Mouse (Mus musculus) CH12.LX (cell line): ENCODE data around the gene Rabgap1l. TPM values are rescaled to one million over a fixed set of nuclear protein-coding genes. Genes with fewer than 3 reads are reported as not detected.

Source experiments
- DNase-seq: peaks from one replicate; pipeline ENCODE4 v3.0.0-alpha.2; 2013; ENCODE audit errors: extremely low read depth
- H3K27ac ChIP-seq: 2 replicates; pipeline ENCODE4 v1.5.1; 2012; ENCODE audit warnings: low read depth, mild to moderate bottlenecking, control low read depth, moderate library complexity; ENCODE audit not compliant: insufficient read depth
- H3K27me3 ChIP-seq: replicated peaks from 2 replicates; pipeline ENCODE3; 2012; ENCODE audit warnings: inconsistent platforms
- H3K36me3 ChIP-seq, 2 experiments: replicated peaks in 1 of 2; 2 replicates each; pipeline versions ENCODE3 to v1.6.1; 2012; ENCODE audit warnings: inconsistent platforms in 1 of 2, low read length in 1 of 2, mild to moderate bottlenecking in 1 of 2, mixed read lengths in 1 of 2, moderate library complexity in 1 of 2; ENCODE audit not compliant: control insufficient read depth in 1 of 2, insufficient read depth in 1 of 2
- H3K4me1 ChIP-seq, 2 experiments: 2 replicates each; pipeline ENCODE4 v1.6.1; 2012; ENCODE audit warnings: inconsistent platforms in 1 of 2, moderate library complexity in 1 of 2; ENCODE audit not compliant: insufficient read depth in 2 of 2, control insufficient read depth in 1 of 2
- H3K4me2 ChIP-seq: 2 replicates; pipeline ENCODE4 v1.6.1; 2012; ENCODE audit warnings: low read depth, mild to moderate bottlenecking, control low read depth; ENCODE audit not compliant: poor library complexity, insufficient read depth, severe bottlenecking
- H3K4me3 ChIP-seq, 3 experiments: fragments of 150-350 bp in 1 of 3; sonication (generic) in 1 of 3; replicated peaks in 1 of 3; 2 replicates each; pipeline versions ENCODE3 to v1.5.1; 2011 to 2012; ENCODE audit warnings: low read depth in 2 of 3, low read length in 2 of 3, mild to moderate bottlenecking in 2 of 3, moderate library complexity in 2 of 3, control low read depth in 1 of 3, improper control_type of control experiment in 1 of 3, inconsistent platforms in 1 of 3, mixed read lengths in 1 of 3; ENCODE audit not compliant: poor library complexity in 1 of 3
- H3K79me2 ChIP-seq: replicated peaks from 2 replicates; pipeline ENCODE4 v1.6.1; 2012; ENCODE audit warnings: mild to moderate bottlenecking, moderate library complexity; ENCODE audit not compliant: control insufficient read depth, poor library complexity, insufficient read depth, severe bottlenecking; ENCODE audit errors: extremely low read depth
- H3K9ac ChIP-seq: 2 replicates; pipeline ENCODE4 v1.6.1; 2012; ENCODE audit warnings: low read depth, mild to moderate bottlenecking, control low read depth, moderate library complexity; ENCODE audit not compliant: insufficient read depth
- H3K9me3 ChIP-seq: replicated peaks from 2 replicates; pipeline ENCODE3; 2012; ENCODE audit warnings: low read length, inconsistent platforms, mixed read lengths
- BHLHE40 ChIP-seq: IDR thresholded peaks from 2 replicates; pipeline ENCODE4 v1.6.1; 2011; ENCODE audit warnings: mild to moderate bottlenecking, low read depth, low read length, improper control_type of control experiment
- CHD2 ChIP-seq: IDR thresholded peaks from 2 replicates; pipeline ENCODE4 v1.6.1; 2011; ENCODE audit warnings: low read length, improper control_type of control experiment
- E2F4 ChIP-seq: IDR thresholded peaks from 2 replicates; pipeline ENCODE4 v1.6.1; 2011; ENCODE audit warnings: low read depth, low read length, improper control_type of control experiment; ENCODE audit not compliant: insufficient replicate concordance
- ELF1 ChIP-seq: IDR thresholded peaks from 2 replicates; pipeline ENCODE4 v1.6.1; 2014; ENCODE audit warnings: low read depth, mild to moderate bottlenecking, inconsistent platforms, low read length, improper control_type of control experiment
- EP300 ChIP-seq: IDR thresholded peaks from 2 replicates; pipeline ENCODE4 v1.6.1; 2011; ENCODE audit warnings: low read length, improper control_type of control experiment
- ETS1 ChIP-seq: conservative IDR thresholded peaks from 2 replicates; pipeline ENCODE4 v1.6.1; 2012; ENCODE audit warnings: low read depth, mild to moderate bottlenecking, inconsistent platforms, low read length, improper control_type of control experiment, moderate library complexity
- GABPA ChIP-seq: IDR thresholded peaks from 2 replicates; pipeline ENCODE4 v1.6.1; 2012; ENCODE audit warnings: low read depth, low read length, improper control_type of control experiment, inconsistent platforms; ENCODE audit not compliant: insufficient replicate concordance
- HCFC1 ChIP-seq: IDR thresholded peaks from 2 replicates; pipeline ENCODE4 v1.6.1; 2012; ENCODE audit warnings: low read depth, mild to moderate bottlenecking, inconsistent platforms, low read length, improper control_type of control experiment
- JUN ChIP-seq: IDR thresholded peaks from 2 replicates; pipeline ENCODE4 v1.6.1; 2011; ENCODE audit warnings: low read depth, mild to moderate bottlenecking, low read length, improper control_type of control experiment, moderate library complexity; ENCODE audit not compliant: insufficient read depth
- JUND ChIP-seq: conservative IDR thresholded peaks from 2 replicates; pipeline ENCODE4 v1.6.1; 2011; ENCODE audit warnings: low read depth, low read length, improper control_type of control experiment
- KAT2A ChIP-seq: IDR thresholded peaks from 2 replicates; pipeline ENCODE4 v1.6.1; 2012; ENCODE audit warnings: low read length, improper control_type of control experiment, inconsistent platforms; ENCODE audit not compliant: insufficient replicate concordance
- MAFK ChIP-seq: IDR thresholded peaks from 2 replicates; pipeline ENCODE4 v1.6.1; 2011; ENCODE audit warnings: low read length, improper control_type of control experiment; ENCODE audit not compliant: insufficient replicate concordance
- MAX ChIP-seq: IDR thresholded peaks from 2 replicates; pipeline ENCODE4 v1.6.1; 2011; ENCODE audit warnings: low read length, improper control_type of control experiment
- MAZ ChIP-seq: IDR thresholded peaks from 2 replicates; pipeline ENCODE4 v1.6.1; 2012; ENCODE audit warnings: low read depth, mild to moderate bottlenecking, inconsistent platforms, low read length, improper control_type of control experiment, moderate library complexity
- MEF2A ChIP-seq: IDR thresholded peaks from 2 replicates; pipeline ENCODE4 v1.6.1; 2014; ENCODE audit warnings: low read depth, mild to moderate bottlenecking, inconsistent platforms, low read length, improper control_type of control experiment, borderline replicate concordance
- MXI1 ChIP-seq: IDR thresholded peaks from 2 replicates; pipeline ENCODE4 v1.6.1; 2011; ENCODE audit warnings: mild to moderate bottlenecking, low read depth, low read length, improper control_type of control experiment
- NELFE ChIP-seq: IDR thresholded peaks from 2 replicates; pipeline ENCODE4 v1.6.1; 2011; ENCODE audit warnings: low read depth, low read length, improper control_type of control experiment
- NRF1 ChIP-seq: IDR thresholded peaks from 2 replicates; pipeline ENCODE4 v1.6.1; 2014; ENCODE audit warnings: low read depth, mild to moderate bottlenecking, inconsistent platforms, low read length, improper control_type of control experiment, moderate library complexity
- POLR2A ChIP-seq: IDR thresholded peaks from 2 replicates; pipeline ENCODE4 v1.6.1; 2011; ENCODE audit warnings: low read depth, mild to moderate bottlenecking, improper control_type of control experiment, low read length
- POLR2AphosphoS2 ChIP-seq: IDR thresholded peaks from 2 replicates; pipeline ENCODE4 v1.6.1; 2011; ENCODE audit warnings: low read depth, low read length, improper control_type of control experiment
- RAD21 ChIP-seq: IDR thresholded peaks from 2 replicates; pipeline ENCODE4 v1.6.1; 2011; ENCODE audit warnings: low read depth, mild to moderate bottlenecking, low read length, improper control_type of control experiment, moderate library complexity
- RCOR1 ChIP-seq: conservative IDR thresholded peaks from 2 replicates; pipeline ENCODE4 v1.6.1; 2012; ENCODE audit warnings: low read depth, mild to moderate bottlenecking, inconsistent platforms, low read length, improper control_type of control experiment
- SMC3 ChIP-seq: IDR thresholded peaks from 2 replicates; pipeline ENCODE4 v1.6.1; 2011; ENCODE audit warnings: low read depth, low read length, improper control_type of control experiment
- TBP ChIP-seq: conservative IDR thresholded peaks from 2 replicates; pipeline ENCODE4 v1.6.1; 2011; ENCODE audit warnings: low read depth, low read length, improper control_type of control experiment
- UBTF ChIP-seq: IDR thresholded peaks from 2 replicates; pipeline ENCODE4 v1.6.1; 2012; ENCODE audit warnings: low read depth, mild to moderate bottlenecking, inconsistent platforms, low read length, improper control_type of control experiment, moderate library complexity
- ZC3H11A ChIP-seq: IDR thresholded peaks from 2 replicates; pipeline ENCODE4 v1.6.1; 2012; ENCODE audit warnings: low read depth, mild to moderate bottlenecking, inconsistent platforms, low read length, improper control_type of control experiment
- ZKSCAN1 ChIP-seq: IDR thresholded peaks from 2 replicates; pipeline ENCODE4 v1.6.1; 2012; ENCODE audit warnings: low read depth, inconsistent platforms, low read length, improper control_type of control experiment, borderline replicate concordance
- ZMIZ1 ChIP-seq: IDR thresholded peaks from 2 replicates; pipeline ENCODE4 v1.6.1; 2012; ENCODE audit warnings: low read depth, mild to moderate bottlenecking, inconsistent platforms, low read length, improper control_type of control experiment
- dilution Hi-C: fragments of 300-500 bp; cut with MboI; formaldehyde crosslinking; loops from 2 replicates; pipeline ENCODE4 v1.14.3; 2020; ENCODE audit warnings: low sequenced_read_pairs; ENCODE audit not compliant: extremely low pct_unique_long_range_greater_than_20kb, extremely low pct_ligation_motif_present
- in situ Hi-C: fragments of 300-500 bp; cut with MboI; formaldehyde crosslinking; loops from 3 replicates; pipeline ENCODE4 v1.14.3; 2019; ENCODE audit warnings: low sequenced_read_pairs, low pct_ligation_motif_present, low pct_unique_long_range_greater_than_20kb, mixed read lengths
- polyA plus RNA-seq: library from polyadenylated mRNA; unstranded; fragments of >175 nt; gene quantifications from 2 replicates; pipeline ENCODE4 v1.2.1, GENCODE M21; 2012; ENCODE audit warnings: low read depth; ENCODE audit not compliant: insufficient read length
- total RNA-seq, 2 experiments: library from RNA; depleted of rRNA; stranded (reverse); fragments of 300-350 nt in 1 of 2; fragments of >200 nt in 1 of 2; gene quantifications; 2 replicates each; pipeline ENCODE4 v1.2.3; 2012 to 2014

The Rabgap1l gene
- total and polyA plus RNA-seq, 3 experiments: 84.0 to 109 (median 85.6) TPM

GRCm38 (mm10) chr1:160304969-160305498 lies 488.0 kb downstream of the Rabgap1l start:
- peaks cover 19 to 43% of the 10 kb centered on the region in 2 experiments for H3K4me1 ChIP-seq
- peaks cover 3% of the 10 kb centered on the region; the same call in 1 of the 2 replicates for H3K79me2 ChIP-seq
- H3K4me2 ChIP-seq: no peak overlapping the region
- H3K9me3 ChIP-seq: no peaks in the 10 kb centered on the region
- in situ Hi-C loops (no loop called here), dilution Hi-C loops (no loop called here)
- no peaks in the 10 kb centered on the region for H3K27me3 ChIP-seq
- TF ChIP-seq ETS1 (no peak), ZMIZ1 (no peak), CHD2 (no peak), RAD21 (no peak), ZKSCAN1 (no peak), MAZ (no peak), POLR2A (no peak), NRF1 (no peak), MEF2A (no peak), BHLHE40 (no peak), MAFK (no peak), E2F4 (no peak), GABPA (no peak), RCOR1 (no peak), POLR2AphosphoS2 (no peak), MAX (no peak)
- H3K4me3 ChIP-seq: no peak overlapping the region
- no peak overlapping the region for H3K9ac ChIP-seq
- no peak for DNase-seq
- H3K36me3 ChIP-seq: peaks cover 0 to 15% of the 10 kb centered on the region in 2 experiments
- H3K27ac ChIP-seq: no peak overlapping the region

- no peaks in the 10 kb centered on the region for H3K9me3 ChIP-seq
- no peak overlapping the region for H3K4me3 ChIP-seq
- H3K4me2 ChIP-seq: no peak overlapping the region
- TF ChIP-seq RAD21: no peak
- TF ChIP-seq SMC3: no peak
- TF ChIP-seq ELF1: no peak
- no peak for TF ChIP-seq JUND
- no peak for TF ChIP-seq ZMIZ1
- TF ChIP-seq POLR2AphosphoS2: no peak
- no peak for TF ChIP-seq CHD2
- TF ChIP-seq ZC3H11A: no peak
- no peak for TF ChIP-seq KAT2A
- TF ChIP-seq TBP: no peak
- TF ChIP-seq UBTF: no peak
- no peak for TF ChIP-seq MAFK
- TF ChIP-seq POLR2A: no peak
- no peak for TF ChIP-seq JUN
- TF ChIP-seq ETS1: no peak
- no peak for TF ChIP-seq EP300
- no peak for TF ChIP-seq HCFC1
- TF ChIP-seq E2F4: no peak
- no peak for TF ChIP-seq NELFE
- no peak for TF ChIP-seq MXI1
- no peak overlapping the region for H3K9ac ChIP-seq
- peaks cover 14 to 22% of the 10 kb centered on the region in 2 experiments for H3K4me1 ChIP-seq
- dilution Hi-C loops (no loop called here), in situ Hi-C loops (no loop called here)
- H3K79me2 ChIP-seq: peaks cover 2% of the 10 kb centered on the region; the same call in 1 of the 2 replicates
- peaks cover 0 to 15% of the 10 kb centered on the region in 2 experiments for H3K36me3 ChIP-seq
- H3K27me3 ChIP-seq: no peaks in the 10 kb centered on the region
- no peak for DNase-seq
- H3K27ac ChIP-seq: no peak overlapping the region
Measured at GRCm38 (mm10) chr1:160302268-160302667, 490.7 kb downstream of the Rabgap1l start.
